Mouse (Mus musculus): ENCODE data around the gene Tgds. TPM values are rescaled to one million over a fixed set of nuclear protein-coding genes. Genes with fewer than 3 reads are reported as not detected.
"Not testable (repeated sequence)": the region's sequence is repeated elsewhere in the genome, so short reads cannot be mapped to it uniquely, and the experiment has no call there.

Tgds gene
- total RNA-seq (2021) = 10 to 100 TPM; 13.9 TPM
- long read RNA-seq, experiment 1, transcript Tgds-201 (12 exons, 1,682 nt) = major isoform, 7 of 12 reads
- long read RNA-seq, experiment 1, partial matches to known transcripts = 1 of 12 reads
- long read RNA-seq, experiment 1, other reads (novel, unspliced or antisense) = 2 of 12 reads
- long read RNA-seq, experiment 2, transcript Tgds-201 (12 exons, 1,682 nt) = major isoform, 26 of 32 reads
- long read RNA-seq, experiment 2, partial matches to known transcripts = 0 of 32 reads
- long read RNA-seq, experiment 2, other reads (novel, unspliced or antisense) = 4 of 32 reads

- DNase-seq (ENCODE audit: low spot score in 2 of 2) = peak; percentile 94 to 95
Measured at GRCm38 (mm10) chr14:118132642-118132977, at the start of gene Tgds. Tgds (minus strand) TSS chr14:118132755.

GRCm38 (mm10) chr14:118180711-118181177 lies 48.2 kb upstream of the Tgds start:
- peak in 1 of 2 experiments; percentile 16 for DNase-seq (ENCODE audit: low spot score in 2 of 2)

- peak; percentile 38 to 41 for DNase-seq (ENCODE audit: low spot score in 2 of 2)
Measured at GRCm38 (mm10) chr14:118180117-118180557, 47.6 kb upstream of the Tgds start.

- no peak for DNase-seq (ENCODE audit: low spot score in 2 of 2)
Measured at GRCm38 (mm10) chr14:118179701-118180100, 47.1 kb upstream of the Tgds start.

GRCm38 (mm10) chr14:118179251-118179650 lies 46.7 kb upstream of the Tgds start:
- no peak for DNase-seq (ENCODE audit: low spot score in 2 of 2)

- DNase-seq (ENCODE audit: low spot score in 2 of 2) = no peak
Measured at GRCm38 (mm10) chr14:118175694-118176085, 43.1 kb upstream of the Tgds start.

- DNase-seq (ENCODE audit: low spot score in 2 of 2) = no peak
Measured at GRCm38 (mm10) chr14:118175071-118175693, 42.6 kb upstream of the Tgds start.

GRCm38 (mm10) chr14:118173590-118174203 lies 41.1 kb upstream of the Tgds start:
- DNase-seq (ENCODE audit: low spot score in 2 of 2) = no peak

GRCm38 (mm10) chr14:118168776-118169175 lies 36.2 kb upstream of the Tgds start:
- no peak for DNase-seq (ENCODE audit: low spot score in 2 of 2)

- no peak for DNase-seq (ENCODE audit: low spot score in 2 of 2)
Measured at GRCm38 (mm10) chr14:118162640-118163039, 30.1 kb upstream of the Tgds start.

GRCm38 (mm10) chr14:118161751-118162150 lies 29.2 kb upstream of the Tgds start:
- DNase-seq (ENCODE audit: low spot score in 2 of 2) = no peak

GRCm38 (mm10) chr14:118157146-118157545 lies 24.6 kb upstream of the Tgds start:
- DNase-seq (ENCODE audit: low spot score in 2 of 2) = peak; percentile 42 to 54

GRCm38 (mm10) chr14:118156740-118157139 lies 24.2 kb upstream of the Tgds start:
- DNase-seq (ENCODE audit: low spot score in 2 of 2) = no peak

GRCm38 (mm10) chr14:118156056-118156455 lies 23.5 kb upstream of the Tgds start:
- DNase-seq (ENCODE audit: low spot score in 2 of 2) = not testable (repeated sequence)

GRCm38 (mm10) chr14:118152294-118152651 lies 19.7 kb upstream of the Tgds start:
- DNase-seq (ENCODE audit: low spot score in 2 of 2) = no peak

GRCm38 (mm10) chr14:118151651-118152293 lies 19.2 kb upstream of the Tgds start:
- DNase-seq (ENCODE audit: low spot score in 2 of 2) = no peak

- no peak for DNase-seq (ENCODE audit: low spot score in 2 of 2)
Measured at GRCm38 (mm10) chr14:118150656-118151551, 18.3 kb upstream of the Tgds start.

GRCm38 (mm10) chr14:118148554-118148953 lies 16.0 kb upstream of the Tgds start:
- no peak for DNase-seq (ENCODE audit: low spot score in 2 of 2)

- no peak for DNase-seq (ENCODE audit: low spot score in 2 of 2)
Measured at GRCm38 (mm10) chr14:118148046-118148445, 15.5 kb upstream of the Tgds start.

GRCm38 (mm10) chr14:118142283-118142682 lies 9.7 kb upstream of the Tgds start:
- DNase-seq (ENCODE audit: low spot score in 2 of 2) = no peak

- DNase-seq (ENCODE audit: low spot score in 2 of 2) = no peak
Measured at GRCm38 (mm10) chr14:118137487-118137886, 4.9 kb upstream of the Tgds start.
